Mouse (Mus musculus): Measurements from ENCODE around the gene Uba1. TPM values are rescaled to one million over a fixed set of nuclear protein-coding genes. Genes with fewer than 3 reads are reported as not detected.

Gene Uba1
- polyA plus RNA-seq (2012; rRNA removed) = 397 and 433 TPM in 2 replicates

GRCm38 (mm10) chrX:20658026-20658652 lies at the start of gene Uba1:
Uba1 (plus strand) TSS chrX:20658326.

GRCm38 (mm10) chrX:20617176-20617902 lies 40.8 kb upstream of the Uba1 start, which contains the start of the genes Rbm10 and Ndufb11:
Rbm10 (plus strand) TSS chrX:20617503.
Ndufb11 (minus strand) TSS chrX:20617619.

GRCm38 (mm10) chrX:20687519-20688067 lies 29.5 kb downstream of the Uba1 start, which contains the start of gene Cdk16:
Cdk16 (plus strand) TSS chrX:20687954.

GRCm38 (mm10) chrX:20703741-20704290 lies 45.7 kb downstream of the Uba1 start, which contains the start of gene Usp11:
Usp11 (plus strand) TSS chrX:20703906.

Other genes starting within 250 kb of the Uba1 start
- 11.8 and 12.2 TPM in 2 replicates for gene Jade3, start 232.6 kb upstream of the Uba1 start, polyA plus RNA-seq (2012; rRNA removed)
- 0.27 and 0.60 TPM in 2 replicates for gene Rgn, start 108.5 kb upstream of the Uba1 start, polyA plus RNA-seq (2012; rRNA removed)
- 60.4 and 62.7 TPM in 2 replicates for gene Rbm10, start 40.8 kb upstream of the Uba1 start, polyA plus RNA-seq (2012; rRNA removed)
- 165 and 196 TPM in 2 replicates for gene Ndufb11, start 40.7 kb upstream of the Uba1 start, polyA plus RNA-seq (2012; rRNA removed)
- gene Cdk16, start 29.6 kb downstream of the Uba1 start, polyA plus RNA-seq (2012; rRNA removed) = 266 and 276 TPM in 2 replicates
- 102 TPM in 2 replicates for gene Usp11, start 45.6 kb downstream of the Uba1 start, polyA plus RNA-seq (2012; rRNA removed)
- gene Araf, start 139.5 kb downstream of the Uba1 start, polyA plus RNA-seq (2012; rRNA removed) = 258 and 278 TPM in 2 replicates
- 7.0 and 10.7 TPM in 2 replicates for gene Timp1, start 211.8 kb downstream of the Uba1 start, polyA plus RNA-seq (2012; rRNA removed)

Measured in central nervous system, embryonic 18 days (tissue).